8 mouse cellular contexts compared by ENCODE assay signal in genomic region chr17:25016292-25017132, GRCm38 (mm10). TPM values are rescaled to one million over a fixed set of nuclear protein-coding genes. Genes with fewer than 3 reads are reported as not detected.
DNase-seq lines count a peak whose midpoint lies in the region; ATAC-seq and TF ChIP-seq lines count a peak whose summit lies in the region.

No protein-coding gene starts in this region.

- no peak for TF ChIP-seq CTCF in C2C12 (IDR thresholded peaks at IDR 0.05; ENCODE audit: control insufficient read depth, insufficient read depth, insufficient read length)
- peak; percentile 61 for TF ChIP-seq CTCF in kidney, postnatal 0 days (IDR thresholded peaks at IDR 0.05; ENCODE audit: low read depth)

- peaks cover 34% of the 10 kb centered on the region for H3K79me3 ChIP-seq in C2C12 (ENCODE audit: low read depth)

- no peaks in the 10 kb centered on the region for H3K9me3 ChIP-seq in heart, embryonic 12.5 days (replicated peaks)
- no peaks in the 10 kb centered on the region for H3K9me3 ChIP-seq in kidney, postnatal 0 days (replicated peaks; ENCODE audit: low read length)
- no peaks in the 10 kb centered on the region for H3K9me3 ChIP-seq in liver, embryonic 15.5 days (replicated peaks)
- H3K9me3 ChIP-seq in stomach, embryonic 15.5 days: no peaks in the 10 kb centered on the region

- H3K4me3 ChIP-seq in C2C12 (ENCODE audit: insufficient read depth, poor library complexity, severe bottlenecking): peak overlapping the region; percentile 74
- H3K4me3 ChIP-seq in heart, embryonic 12.5 days: peak overlapping the region; percentile 98
- H3K4me3 ChIP-seq in kidney, postnatal 0 days (replicated peaks; ENCODE audit: low read depth, low read length): peak overlapping the region; percentile 97
- H3K4me3 ChIP-seq in liver, embryonic 15.5 days (replicated peaks): peak overlapping the region; percentile 89
- peak overlapping the region; percentile 97 for H3K4me3 ChIP-seq in stomach, embryonic 15.5 days (replicated peaks)

- H3K27me3 ChIP-seq in C2C12 (ENCODE audit: control insufficient read depth, insufficient read depth, insufficient read length): no peaks in the 10 kb centered on the region
- H3K27me3 ChIP-seq in heart, embryonic 12.5 days (replicated peaks): no peaks in the 10 kb centered on the region
- H3K27me3 ChIP-seq in kidney, postnatal 0 days (ENCODE audit: insufficient read depth, low read length): no peaks in the 10 kb centered on the region
- no peaks in the 10 kb centered on the region for H3K27me3 ChIP-seq in liver, embryonic 15.5 days
- H3K27me3 ChIP-seq in stomach, embryonic 15.5 days (replicated peaks): no peaks in the 10 kb centered on the region

- H3K9ac ChIP-seq in heart, embryonic 12.5 days: peak overlapping the region; percentile 81
- H3K9ac ChIP-seq in kidney, postnatal 0 days (ENCODE audit: low read depth, low read length): peak overlapping the region; percentile 54
- peak overlapping the region; percentile 76 for H3K9ac ChIP-seq in liver, embryonic 15.5 days
- peak overlapping the region; percentile 57 for H3K9ac ChIP-seq in stomach, embryonic 15.5 days

- peaks cover 11% of the 10 kb centered on the region for H3K4me1 ChIP-seq in heart, embryonic 12.5 days (replicated peaks)
- peaks cover 5% of the 10 kb centered on the region; the same call in 1 of the 2 replicates for H3K4me1 ChIP-seq in kidney, postnatal 0 days (replicated peaks; ENCODE audit: insufficient read depth, low read length)
- H3K4me1 ChIP-seq in liver, embryonic 15.5 days (replicated peaks): peaks cover 36% of the 10 kb centered on the region
- H3K4me1 ChIP-seq in stomach, embryonic 15.5 days: peaks cover 15% of the 10 kb centered on the region

- H3K36me3 ChIP-seq in C2C12 (ENCODE audit: control insufficient read depth, insufficient read depth): peaks cover 13% of the 10 kb centered on the region
- peaks cover 18% of the 10 kb centered on the region for H3K36me3 ChIP-seq in heart, embryonic 12.5 days
- H3K36me3 ChIP-seq in kidney, postnatal 0 days (ENCODE audit: insufficient read depth, low read length): peaks cover 6% of the 10 kb centered on the region; the same call in 1 of the 2 replicates
- peaks cover 21% of the 10 kb centered on the region for H3K36me3 ChIP-seq in liver, embryonic 15.5 days (replicated peaks)
- peaks cover 11% of the 10 kb centered on the region for H3K36me3 ChIP-seq in stomach, embryonic 15.5 days

- H3K79me2 ChIP-seq in C2C12 (ENCODE audit: control insufficient read depth, insufficient read depth): peaks cover 45% of the 10 kb centered on the region

- peak overlapping the region; percentile 84 for H3K27ac ChIP-seq in heart, embryonic 12.5 days (ENCODE audit: poor library complexity, severe bottlenecking)
- H3K27ac ChIP-seq in kidney, postnatal 0 days: peak overlapping the region; percentile 80
- H3K27ac ChIP-seq in liver, embryonic 15.5 days (replicated peaks): peak overlapping the region; percentile 94
- H3K27ac ChIP-seq in stomach, embryonic 15.5 days: peak overlapping the region; percentile 90

- peak overlapping the region; percentile 43 for H3ac ChIP-seq in C2C12 (ENCODE audit: control insufficient read depth, insufficient read length, low read depth)

- under 1% methylated on average over 55 of the region's 55 CpGs for WGBS in heart, embryonic 12.5 days
- under 1% methylated on average over 55 of the region's 55 CpGs for WGBS in kidney, postnatal 0 days
- under 1% methylated on average over 55 of the region's 55 CpGs for WGBS in liver, embryonic 15.5 days (ENCODE audit: insufficient replicate concordance)
- WGBS in stomach, embryonic 15.5 days: under 1% methylated on average over 55 of the region's 55 CpGs

- peak; percentile 69 for ATAC-seq in erythroblast, adult 5-6 weeks (replicated peaks; ENCODE audit: low FRiP score, poor library complexity, severe bottlenecking)
- ATAC-seq in heart, embryonic 12.5 days (ENCODE audit: insufficient number of reproducible peaks, low FRiP score): peak; percentile 81
- ATAC-seq in kidney, postnatal 0 days (replicated peaks; ENCODE audit: low FRiP score, low read depth): peak; percentile 88
- peak; percentile 83 for ATAC-seq in liver, embryonic 15.5 days (ENCODE audit: insufficient read depth)
- ATAC-seq in stomach, embryonic 15.5 days (ENCODE audit: insufficient read depth, low FRiP score, low read depth): peak; percentile 84

- peak overlapping the region; percentile 98 for H3K4me2 ChIP-seq in heart, embryonic 12.5 days
- peak overlapping the region; percentile 78 for H3K4me2 ChIP-seq in kidney, postnatal 0 days (ENCODE audit: low read length)
- H3K4me2 ChIP-seq in liver, embryonic 15.5 days: peak overlapping the region; percentile 97
- H3K4me2 ChIP-seq in stomach, embryonic 15.5 days: peak overlapping the region; percentile 94

- DNase-seq in adrenal gland, postnatal 10 days: peak; percentile 84
- DNase-seq in kidney, postnatal 0 days (ENCODE audit: low spot score): peak; percentile 91
- peak; percentile 52 to 79 for DNase-seq in natural killer cell, adult 2 months (ENCODE audit: low spot score in 2 of 2)

TF ChIP-seq in C2C12, 6 proteins besides CTCF, POLR2A, EP300 and RAD21:
- no peak for TF ChIP-seq MYOG (IDR thresholded peaks at IDR 0.05; ENCODE audit: control insufficient read depth, extremely low read depth, insufficient read length)
- no peak for TF ChIP-seq CEBPB (IDR thresholded peaks at IDR 0.05; ENCODE audit: low read depth)
- TF ChIP-seq MAX (IDR thresholded peaks at IDR 0.05): peak; percentile 59
- TF ChIP-seq USF1 (IDR thresholded peaks at IDR 0.05; ENCODE audit: low read depth): no peak

RNA-seq across cellular contexts. Expression of gene Ift140, which starts 0.6 kb away (rescaled TPM):
- polyA plus RNA-seq in C2C12 (2012; fragmentation: generic; extraction: Trizol): 7.5 TPM
- 10 to 100 TPM; 25.0 to 28.2 TPM for total RNA-seq in adrenal gland, postnatal 10 days (2021)
- total RNA-seq in erythroblast, adult 5-6 weeks (2015; ENCODE audit: low replicate concordance): 61.9 and 62.3 TPM in 2 replicates
- 158 and 187 TPM in 2 replicates for total RNA-seq in erythroblast, adult 5-6 weeks (2017; ENCODE audit: low replicate concordance)
- 14.4 and 14.8 TPM in 2 replicates for polyA plus RNA-seq in heart, embryonic 12.5 days (2016; fragmentation: Nextera tagmentation; extraction: Ambion mirVana)
- polyA plus RNA-seq in kidney, postnatal 0 days (2015; fragmentation: Nextera tagmentation; extraction: Ambion mirVana): 10.1 and 10.9 TPM in 2 replicates
- polyA plus RNA-seq in liver, embryonic 15.5 days (2015; fragmentation: Nextera tagmentation; extraction: Ambion mirVana): 139 and 156 TPM in 2 replicates
- polyA plus RNA-seq in stomach, embryonic 15.5 days (2015; fragmentation: Nextera tagmentation; extraction: Ambion mirVana): 18.9 and 21.6 TPM in 2 replicates

RNA-seq across cellular contexts. Expression of gene Cramp1l, which starts 0.9 kb away (rescaled TPM):
- 4.3 TPM for polyA plus RNA-seq in C2C12 (2012; fragmentation: generic; extraction: Trizol)
- total RNA-seq in adrenal gland, postnatal 10 days (2021): 10 to 100 TPM; 18.7 to 20.0 TPM
- total RNA-seq in erythroblast, adult 5-6 weeks (2015; ENCODE audit: low replicate concordance): 16.7 and 18.0 TPM in 2 replicates
- 16.2 and 19.0 TPM in 2 replicates for total RNA-seq in erythroblast, adult 5-6 weeks (2017; ENCODE audit: low replicate concordance)
- polyA plus RNA-seq in heart, embryonic 12.5 days (2016; fragmentation: Nextera tagmentation; extraction: Ambion mirVana): 8.5 and 10.1 TPM in 2 replicates
- polyA plus RNA-seq in kidney, postnatal 0 days (2015; fragmentation: Nextera tagmentation; extraction: Ambion mirVana): 3.4 and 4.5 TPM in 2 replicates
- 2.9 and 4.3 TPM in 2 replicates for polyA plus RNA-seq in liver, embryonic 15.5 days (2015; fragmentation: Nextera tagmentation; extraction: Ambion mirVana)
- polyA plus RNA-seq in stomach, embryonic 15.5 days (2015; fragmentation: Nextera tagmentation; extraction: Ambion mirVana): 7.1 and 7.6 TPM in 2 replicates

RNA-seq across cellular contexts. Expression of gene Jpt2, which starts 56.0 kb away (rescaled TPM):
- polyA plus RNA-seq in C2C12 (2012; fragmentation: generic; extraction: Trizol): 57.4 TPM
- 10 to 100 TPM; 38.4 to 44.4 TPM for total RNA-seq in adrenal gland, postnatal 10 days (2021)
- 20.8 and 28.6 TPM in 2 replicates for total RNA-seq in erythroblast, adult 5-6 weeks (2015; ENCODE audit: low replicate concordance)
- 22.9 and 40.1 TPM in 2 replicates for total RNA-seq in erythroblast, adult 5-6 weeks (2017; ENCODE audit: low replicate concordance)
- polyA plus RNA-seq in heart, embryonic 12.5 days (2016; fragmentation: Nextera tagmentation; extraction: Ambion mirVana): 140 and 144 TPM in 2 replicates
- polyA plus RNA-seq in kidney, postnatal 0 days (2015; fragmentation: Nextera tagmentation; extraction: Ambion mirVana): 95.0 and 108 TPM in 2 replicates
- polyA plus RNA-seq in liver, embryonic 15.5 days (2015; fragmentation: Nextera tagmentation; extraction: Ambion mirVana): 60.0 and 62.4 TPM in 2 replicates
- 183 and 204 TPM in 2 replicates for polyA plus RNA-seq in stomach, embryonic 15.5 days (2015; fragmentation: Nextera tagmentation; extraction: Ambion mirVana)

Comparison
In these comparisons a context has a peak if more than half of its experiments do, and no peak if none do; other contexts are left out.
1. Peak in every context shown above with its lines: DNase-seq, ATAC-seq, H3K4me3 ChIP-seq and H3K27ac ChIP-seq.